Mouse (Mus musculus) cerebral cortex, adult 2 months (tissue): Measurements from ENCODE around the gene Vcp.

Experiments
- WGBS: fragments of 180-500 bp; shearing (Covaris S2); methylation state at CpG from one replicate; pipeline ENCODE4 v1.1.7; 2018; 5-methylcytosine and 5-hydroxymethylcytosine counted together

Vcp gene

DNA sequence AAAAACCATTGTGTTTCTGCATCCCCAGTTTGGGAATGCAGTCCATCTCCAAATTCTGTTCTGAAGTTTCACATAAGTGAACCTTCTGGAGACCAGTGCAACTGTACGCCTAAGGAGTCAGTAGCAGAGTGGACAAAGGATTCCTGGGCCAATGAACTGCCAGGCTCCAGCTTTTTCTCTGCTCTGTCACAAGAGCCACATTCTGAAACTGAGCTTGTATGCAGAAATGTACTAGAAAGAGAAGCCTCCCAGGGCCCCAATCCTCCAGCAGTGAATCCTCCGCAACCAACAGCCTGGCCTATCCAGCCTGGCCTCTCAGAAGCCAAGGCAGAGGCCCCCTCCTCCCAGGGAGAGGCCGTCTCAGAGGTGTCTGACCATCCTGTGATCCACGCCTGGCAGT lies 27.4 kb downstream of the Vcp start:
- WGBS: 92% methylated on average over 4 of the region's 4 CpGs

DNA sequence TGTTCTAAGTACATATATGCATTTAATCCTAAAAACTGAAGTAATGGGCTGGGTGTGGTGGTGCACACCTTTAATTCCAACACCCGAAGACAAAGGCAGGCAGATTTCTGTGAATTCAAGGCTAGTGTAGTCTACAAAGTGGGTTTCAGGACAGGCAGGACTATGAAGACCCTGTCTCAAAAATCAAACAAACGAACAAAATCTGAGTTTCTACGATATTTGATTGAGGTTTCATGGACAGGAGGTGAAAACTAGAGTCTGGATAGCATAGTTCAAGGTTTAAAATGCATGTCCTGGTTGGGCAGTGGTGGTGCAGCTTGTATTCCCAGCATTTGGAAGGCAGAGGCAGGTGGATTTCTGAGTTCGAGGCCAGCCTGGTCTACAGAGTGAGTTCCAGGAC lies 31.0 kb downstream of the Vcp start, which contains the start of gene 1700022I11Rik:
1700022I11Rik (plus strand) TSS at position 301 of the 400 bp plus-strand sequence.
- 94% methylated on average over 4 of the region's 4 CpGs for WGBS

DNA sequence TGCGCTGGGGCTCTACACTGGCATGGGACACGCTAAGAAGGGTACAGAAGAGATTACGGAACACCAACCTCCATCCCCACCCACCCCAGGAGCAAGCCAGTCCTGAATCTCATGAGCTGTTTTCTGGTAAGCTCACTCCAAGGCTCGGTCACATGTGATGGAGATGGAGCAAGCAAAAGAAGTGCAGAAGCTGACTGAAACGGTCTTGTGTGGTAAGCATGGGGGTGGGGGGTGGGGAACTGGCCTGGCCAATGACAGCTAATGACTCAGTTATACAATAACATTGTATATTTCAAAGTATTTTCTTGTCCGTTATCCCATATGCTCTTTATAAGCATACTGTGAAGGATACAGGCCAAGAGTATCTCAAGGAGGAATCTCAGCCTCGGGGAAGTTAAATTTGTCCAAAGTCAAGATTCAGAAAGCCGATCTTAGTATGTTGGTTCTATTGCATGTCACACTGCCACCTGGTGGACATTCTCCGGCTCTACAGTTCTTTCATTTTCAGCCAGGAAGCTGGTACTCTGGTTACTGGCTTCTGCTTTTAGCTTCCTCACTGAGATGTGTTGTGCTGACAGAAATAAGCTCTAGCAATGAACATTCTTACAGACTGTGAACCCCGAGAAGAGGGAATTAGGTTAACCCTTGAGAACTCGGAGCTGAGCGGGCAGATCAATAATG lies 35.1 kb downstream of the Vcp start:
- 15% methylated on average over 12 of the region's 12 CpGs for WGBS

DNA sequence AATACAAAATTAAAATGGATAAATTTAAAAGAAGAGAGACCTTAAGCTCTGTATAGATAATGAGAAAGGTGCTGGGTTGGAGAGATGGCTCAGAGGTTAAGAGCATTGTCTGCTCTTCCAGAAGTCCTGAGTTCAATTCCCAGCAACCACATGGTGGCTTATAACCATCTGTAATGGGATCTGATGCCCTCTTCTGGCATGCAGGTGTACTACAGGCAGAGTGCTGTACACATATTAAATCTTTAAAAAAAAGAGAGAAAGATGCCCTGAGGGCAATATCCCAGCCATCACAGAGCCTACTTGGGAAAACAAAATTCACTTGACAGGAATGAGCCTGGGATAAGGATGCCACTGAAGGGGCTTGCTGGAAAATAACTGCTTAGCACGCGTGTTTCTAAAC lies 36.8 kb downstream of the Vcp start:
- WGBS: 70% methylated on average over 2 of the region's 2 CpGs

DNA sequence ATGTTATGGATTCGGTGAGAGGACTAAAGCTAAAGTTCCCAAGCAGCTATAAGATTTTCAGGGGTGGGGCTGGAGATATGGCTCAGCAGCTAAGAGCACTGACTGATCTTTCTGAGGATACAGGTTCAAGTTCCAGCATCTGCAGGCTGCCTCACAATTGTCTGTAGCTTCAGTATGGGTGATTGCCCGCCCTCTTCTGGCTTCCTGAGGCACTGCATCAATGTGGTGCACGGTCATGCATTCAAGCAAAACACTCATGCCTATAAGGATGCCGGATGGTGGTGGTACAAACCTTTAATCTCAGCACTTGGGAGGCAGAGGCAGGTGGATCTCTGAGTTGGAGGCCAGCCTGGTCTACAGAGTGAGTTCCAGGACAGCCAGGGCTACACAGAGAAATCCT lies 38.7 kb downstream of the Vcp start:
- 14% methylated on average over 4 of the region's 4 CpGs for WGBS

DNA sequence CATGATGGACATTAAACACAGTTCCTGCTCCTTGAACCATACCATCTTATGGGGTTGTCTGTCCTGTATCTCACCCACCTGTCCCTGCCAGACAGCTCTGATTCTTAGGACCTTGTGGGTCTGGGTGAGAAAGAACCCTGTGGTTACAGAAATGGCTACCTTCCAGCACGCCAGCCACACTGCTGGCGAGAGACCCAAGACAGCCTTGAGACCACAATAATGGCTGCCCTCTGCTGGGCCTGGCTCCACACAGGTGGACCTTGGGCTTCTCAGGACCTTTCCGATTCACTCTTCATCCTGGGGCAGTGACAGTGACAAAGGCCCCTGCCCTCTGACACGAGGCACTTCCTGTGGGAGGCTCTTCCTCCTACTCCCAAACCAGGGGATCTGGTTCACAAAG lies 40.9 kb downstream of the Vcp start:
- WGBS: 47% methylated on average over 4 of the region's 4 CpGs

DNA sequence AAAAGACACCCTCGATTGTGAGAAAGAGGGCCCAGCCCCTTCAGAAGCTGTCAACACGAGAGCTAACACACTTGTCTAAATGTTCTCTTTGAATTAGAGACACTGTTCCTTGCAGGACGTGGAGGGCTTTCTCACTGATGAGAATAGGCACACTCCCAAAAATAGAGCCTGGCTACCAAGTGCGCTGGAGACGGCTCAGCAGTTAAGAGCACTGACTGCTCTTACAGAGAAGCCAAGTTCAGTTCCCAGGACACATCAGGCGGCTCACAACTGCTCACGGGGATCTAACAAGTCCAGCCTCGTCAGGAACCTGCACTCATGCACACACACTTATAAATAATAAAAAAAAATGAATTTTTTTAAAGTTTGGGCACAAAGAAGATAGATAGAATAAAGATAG lies 41.4 kb downstream of the Vcp start:
- 19% methylated on average over 8 of the region's 8 CpGs for WGBS

DNA sequence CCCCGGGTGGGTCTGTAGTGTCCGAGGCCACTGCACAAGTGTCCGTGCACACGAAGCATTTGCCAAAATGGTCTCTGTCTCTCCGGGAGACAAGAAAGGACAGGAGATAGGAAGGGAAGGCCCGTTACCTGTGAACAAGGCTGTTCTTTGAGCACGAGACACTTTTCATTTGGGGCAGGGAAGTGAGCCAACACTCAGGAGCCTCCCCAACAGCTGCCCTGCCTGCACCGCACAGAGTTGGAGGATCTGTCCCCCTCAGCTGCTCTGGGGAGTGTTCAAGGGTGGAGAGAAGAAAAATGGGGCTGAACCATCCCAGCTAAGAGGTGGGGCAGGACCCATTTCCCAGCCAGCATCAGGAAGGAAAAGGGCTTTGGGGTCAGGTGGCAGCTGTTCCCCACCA lies 42.3 kb downstream of the Vcp start:
- 63% methylated on average over 8 of the region's 8 CpGs for WGBS

DNA sequence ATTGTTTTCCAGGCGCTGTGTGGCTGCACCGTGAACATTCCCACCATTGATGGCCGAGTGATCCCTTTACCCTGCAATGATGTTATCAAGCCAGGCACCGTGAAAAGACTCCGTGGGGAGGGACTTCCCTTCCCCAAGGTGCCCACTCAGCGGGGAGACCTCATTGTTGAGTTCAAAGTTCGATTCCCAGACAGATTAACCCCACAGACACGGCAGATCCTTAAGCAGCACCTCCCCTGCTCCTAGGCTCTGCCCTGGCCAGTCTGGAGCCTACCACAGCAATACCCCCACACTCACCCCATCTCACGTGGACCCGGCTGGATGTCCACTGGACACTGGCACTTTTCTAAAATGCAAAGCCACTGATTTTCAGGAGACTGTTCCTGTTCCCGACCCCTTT lies 43.0 kb downstream of the Vcp start:
- 69% methylated on average over 11 of the region's 11 CpGs for WGBS

DNA sequence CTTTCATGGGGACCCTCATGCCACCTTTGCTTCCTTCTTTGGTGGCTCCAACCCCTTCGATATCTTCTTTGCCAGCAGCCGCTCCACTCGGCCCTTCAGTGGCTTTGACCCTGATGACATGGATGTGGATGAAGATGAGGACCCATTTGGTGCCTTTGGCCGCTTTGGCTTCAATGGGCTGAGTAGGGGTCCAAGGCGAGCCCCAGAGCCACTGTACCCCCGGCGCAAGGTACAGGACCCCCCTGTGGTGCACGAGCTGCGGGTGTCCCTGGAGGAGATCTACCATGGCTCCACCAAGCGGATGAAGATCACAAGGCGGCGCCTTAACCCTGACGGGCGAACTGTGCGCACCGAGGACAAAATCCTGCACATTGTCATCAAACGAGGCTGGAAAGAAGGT lies 43.7 kb downstream of the Vcp start:
- 92% methylated on average over 17 of the region's 17 CpGs for WGBS

DNA sequence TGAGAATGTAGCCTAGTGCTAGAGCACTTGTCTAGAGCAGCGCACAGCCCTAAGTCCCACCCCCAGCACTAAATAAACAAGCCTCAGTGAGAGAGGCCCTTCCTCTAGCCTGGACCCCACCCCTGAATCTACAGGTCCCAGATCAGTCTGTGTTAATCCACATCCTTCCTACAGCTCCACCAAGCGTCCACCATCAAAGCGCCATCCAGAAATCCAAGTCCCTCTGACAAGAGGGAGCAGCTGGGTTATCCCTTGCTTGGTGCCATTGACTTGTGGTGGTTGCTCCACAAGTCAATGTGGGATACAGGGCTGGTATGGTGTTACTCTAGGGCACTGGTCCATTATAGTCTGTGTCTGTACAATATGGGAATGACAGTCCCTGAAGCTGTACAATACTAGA lies 45.1 kb downstream of the Vcp start:
- WGBS: 42% methylated on average over 3 of the region's 3 CpGs

DNA sequence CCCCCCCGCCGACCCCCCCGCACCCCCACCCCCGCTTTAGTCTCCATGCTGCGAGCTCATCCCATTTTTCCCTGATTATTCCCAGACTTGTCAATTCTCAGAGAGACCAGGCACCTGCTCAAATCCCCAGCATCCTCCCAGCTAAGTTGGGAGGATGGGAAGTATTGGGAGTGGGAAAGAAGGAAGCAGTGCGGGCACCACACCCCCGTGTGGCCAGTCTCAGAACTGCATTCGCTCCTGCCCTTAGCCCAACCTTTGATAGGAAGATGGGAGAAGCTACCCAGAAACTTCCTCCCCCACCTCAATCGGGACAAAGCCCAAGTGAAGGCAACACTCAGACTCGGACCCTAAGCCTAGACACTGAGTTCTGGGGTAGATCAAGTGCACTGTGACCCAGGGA lies 46.0 kb downstream of the Vcp start:
- WGBS: 6% methylated on average over 10 of the region's 10 CpGs

DNA sequence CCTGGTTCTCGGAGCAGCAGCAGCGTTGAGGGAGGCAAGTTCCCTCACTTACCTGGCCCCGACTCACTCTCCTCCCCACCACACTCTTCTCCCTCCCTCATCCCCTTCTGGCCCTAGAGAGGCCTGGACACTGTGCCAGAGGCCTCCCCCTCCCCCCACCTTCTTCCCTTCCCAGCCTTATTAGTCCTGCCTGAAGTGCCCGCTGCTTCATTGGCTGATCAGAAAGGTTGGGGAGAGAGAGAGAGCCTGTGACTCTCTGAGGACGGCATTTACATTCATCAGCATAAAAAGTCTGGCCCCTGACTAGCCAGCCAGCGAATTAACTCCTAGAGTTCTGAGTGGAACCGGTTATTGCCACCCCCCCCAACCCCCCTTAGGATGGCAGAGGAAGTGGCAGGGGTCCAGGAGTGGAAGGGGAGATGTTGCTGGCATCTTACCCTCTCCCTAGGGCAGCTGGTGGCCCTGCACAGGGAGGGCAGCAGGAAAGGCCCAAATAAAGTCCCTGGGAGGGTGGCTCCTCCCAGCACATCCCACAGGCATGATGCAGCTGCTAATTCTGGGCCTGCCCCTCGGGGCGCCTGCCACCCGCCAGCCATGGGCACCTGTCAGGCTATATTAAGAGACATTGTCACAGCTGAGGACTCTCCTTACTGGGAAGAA lies 46.7 kb downstream of the Vcp start:
- 19% methylated on average over 10 of the region's 10 CpGs for WGBS

DNA sequence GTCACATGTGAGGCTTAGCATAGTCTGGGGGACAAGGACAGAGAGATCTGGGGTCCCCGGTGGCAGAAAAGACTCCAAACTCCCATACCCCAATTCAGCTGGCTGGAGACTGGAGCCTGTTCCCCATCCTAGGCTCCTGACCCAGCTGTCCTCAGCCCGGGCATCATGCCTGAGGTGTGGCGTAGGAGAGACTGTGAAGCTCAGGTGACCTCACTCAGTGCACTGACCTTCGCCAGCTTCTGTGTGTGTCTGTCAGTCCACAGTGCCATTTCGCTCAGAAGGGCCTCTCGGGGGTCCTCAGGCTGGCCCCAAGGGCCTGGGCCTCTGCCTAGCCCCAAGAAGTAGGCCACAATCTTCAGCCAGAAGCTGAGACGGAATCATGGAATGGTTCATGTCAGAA lies 47.7 kb downstream of the Vcp start:
- WGBS: 61% methylated on average over 7 of the region's 7 CpGs

DNA sequence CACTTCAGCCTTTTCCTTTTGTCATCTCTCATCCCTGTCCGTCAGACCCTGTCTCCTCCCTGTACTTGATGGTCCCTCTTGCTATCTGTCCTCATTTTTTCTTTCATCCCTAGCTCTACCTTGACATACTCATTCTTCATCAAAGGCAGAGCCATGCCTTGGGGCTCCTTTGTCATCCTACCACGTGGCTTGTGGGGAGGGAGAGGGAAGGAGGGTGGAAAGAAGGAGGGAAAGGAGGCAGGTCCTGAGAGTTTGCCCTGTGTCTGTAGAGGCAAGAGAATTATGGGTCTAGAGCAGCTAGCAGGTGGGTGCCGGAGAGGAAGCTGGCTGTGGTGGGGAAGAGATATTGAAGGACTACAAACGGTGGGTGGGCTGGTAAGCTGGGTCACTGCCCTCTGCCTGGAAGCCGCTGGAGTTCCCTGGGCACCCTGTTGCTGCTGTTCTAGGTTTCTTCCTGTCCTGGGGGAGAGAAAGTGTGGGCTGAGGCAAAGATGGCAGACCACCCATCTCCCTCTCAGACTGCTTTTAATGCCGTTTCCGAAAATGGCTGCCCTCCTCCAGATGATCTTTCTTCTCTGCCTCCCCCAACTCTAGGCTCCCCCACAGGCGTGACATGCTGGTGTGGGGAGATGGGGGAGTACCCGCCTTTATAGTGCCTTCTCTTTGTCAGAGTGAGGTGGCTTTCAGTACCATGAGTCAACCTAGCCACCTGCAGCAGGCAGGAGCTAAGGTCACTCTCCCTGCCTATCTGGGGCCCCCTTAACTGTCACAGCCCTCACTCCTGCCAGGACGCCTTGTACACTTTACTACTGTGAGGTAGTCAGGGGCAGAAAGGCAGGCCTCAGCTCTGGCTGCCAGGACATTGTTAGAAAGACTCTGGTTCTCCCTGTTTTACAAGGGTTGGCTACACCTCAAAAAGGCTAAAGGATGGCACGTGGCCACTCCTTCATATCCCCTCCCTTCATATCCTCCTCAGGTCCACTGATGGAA lies 48.8 kb downstream of the Vcp start:
- WGBS: 29% methylated on average over 11 of the region's 11 CpGs

DNA sequence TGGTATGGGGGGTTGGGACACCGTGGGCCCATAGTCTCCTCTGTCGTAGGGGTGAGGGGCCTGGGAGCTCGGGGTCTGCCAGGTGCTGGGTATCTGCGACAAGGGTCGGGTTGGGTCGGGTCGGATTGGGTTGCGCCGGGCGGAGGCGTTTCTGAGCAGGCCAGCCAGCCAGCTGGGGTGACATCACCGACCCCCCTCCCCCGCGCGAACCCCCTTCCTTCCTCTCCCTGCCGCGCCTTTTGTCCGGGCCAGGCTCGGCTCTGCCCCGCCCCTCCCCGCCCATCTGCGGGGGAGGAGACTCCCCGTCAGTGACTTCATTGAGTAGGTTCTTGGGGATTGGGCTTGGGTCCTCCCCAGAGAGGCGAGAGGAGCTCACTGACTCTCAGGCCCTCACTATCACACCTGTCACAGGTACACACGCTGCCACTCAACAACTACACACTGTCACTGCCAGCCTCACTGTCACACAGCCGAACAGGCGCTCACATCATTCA lies 50.2 kb downstream of the Vcp start:
- WGBS: 1% methylated on average over 25 of the region's 27 CpGs

DNA sequence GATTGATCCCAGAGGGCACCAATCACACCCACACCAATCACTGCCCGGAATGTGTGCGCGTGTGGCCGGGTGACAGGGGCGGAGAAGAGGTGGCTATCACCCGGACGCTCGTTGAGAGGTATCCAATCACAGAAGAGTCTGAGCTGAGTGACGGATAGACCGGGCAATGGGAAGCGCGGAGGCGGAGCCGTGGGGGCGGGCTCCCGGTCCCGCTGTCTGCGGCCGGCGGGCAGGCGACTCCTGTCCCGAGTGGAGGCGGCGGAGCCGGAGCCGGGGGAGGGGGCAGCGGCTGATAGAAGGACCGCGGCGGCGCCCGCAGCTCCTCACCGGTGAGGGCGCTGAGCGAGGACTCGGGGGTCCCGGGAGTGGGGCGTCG lies 50.6 kb downstream of the Vcp start, which contains the start of gene Dnajb5:
Dnajb5 (plus strand) TSS at position 139 of the 376 bp plus-strand sequence.
- WGBS: under 1% methylated on average over 39 of the region's 39 CpGs

DNA sequence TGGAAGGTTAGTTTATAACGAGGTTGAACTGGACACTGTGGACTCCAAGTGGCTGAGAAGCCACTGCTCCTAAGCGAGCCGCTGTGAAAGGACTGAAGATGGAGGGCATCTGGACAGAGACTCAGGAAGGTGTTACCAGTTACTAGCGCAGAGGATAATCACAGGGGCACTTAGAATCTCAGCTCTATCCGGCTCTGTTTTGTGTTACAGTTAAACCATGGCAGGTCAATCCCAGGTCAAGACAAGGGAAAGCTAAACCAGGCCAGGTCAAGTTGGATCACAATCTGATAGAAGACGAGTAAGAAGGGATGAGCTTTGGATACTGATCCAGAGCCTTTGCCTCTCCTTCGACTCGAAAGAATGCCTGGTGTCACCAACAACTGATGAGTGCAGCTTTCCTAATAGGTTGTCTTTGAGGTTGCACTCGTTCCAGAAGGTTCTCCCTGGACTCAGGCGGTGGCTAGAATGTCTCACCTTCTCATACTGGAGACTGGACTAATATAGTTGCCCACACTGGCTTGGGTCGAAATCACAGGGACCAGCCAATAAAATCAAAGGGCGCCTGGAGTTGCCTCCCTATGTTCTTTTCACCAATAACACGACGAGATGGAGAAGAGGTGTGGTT lies 51.1 kb downstream of the Vcp start:
- 8% methylated on average over 14 of the region's 14 CpGs for WGBS

DNA sequence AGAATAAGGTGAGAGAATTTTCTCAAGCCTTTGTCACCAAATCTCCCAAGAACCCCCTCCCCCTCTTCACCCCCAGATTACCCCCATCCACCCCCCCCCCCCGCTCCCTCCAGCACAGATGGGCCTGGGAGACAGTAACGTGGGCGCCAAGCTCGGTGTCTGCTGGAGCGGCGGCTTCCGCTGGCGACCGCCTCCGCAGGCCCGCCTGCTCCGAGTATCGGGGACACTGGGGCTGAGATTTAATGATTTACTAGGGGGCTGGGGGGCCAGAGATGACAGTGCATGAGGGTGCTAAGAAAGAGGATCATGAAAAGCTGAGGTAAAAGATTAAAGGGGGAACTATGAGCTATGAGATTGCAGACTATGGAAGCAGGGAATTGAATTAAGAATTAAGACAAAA lies 51.8 kb downstream of the Vcp start:
- WGBS: 26% methylated on average over 13 of the region's 13 CpGs

DNA sequence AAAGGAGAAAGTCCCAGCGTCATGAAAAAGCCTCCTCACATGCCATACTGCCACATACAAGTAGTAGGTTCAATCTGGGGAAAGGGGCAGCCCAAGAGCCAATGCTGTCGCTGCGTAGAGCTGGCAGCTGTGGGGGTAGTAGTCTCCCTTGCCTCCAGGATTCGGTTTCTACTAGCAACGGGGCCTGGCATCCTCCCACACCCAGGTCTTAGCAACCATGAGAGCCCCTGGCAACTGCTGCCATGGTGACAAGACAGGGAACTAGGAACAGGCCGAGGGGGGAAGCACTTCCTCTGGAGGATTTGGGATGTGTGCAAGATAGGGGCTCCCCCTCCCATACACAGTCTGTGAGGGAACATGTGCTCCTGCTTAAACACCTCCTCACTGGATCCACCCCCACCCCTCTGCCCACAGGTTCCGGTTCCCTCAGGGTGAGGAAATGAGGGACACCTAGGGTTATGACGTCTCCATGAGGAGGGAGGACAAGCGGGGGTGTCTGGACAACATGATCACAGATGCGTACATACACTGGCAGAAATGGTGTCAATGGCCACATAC lies 53.5 kb downstream of the Vcp start:
- WGBS: 22% methylated on average over 10 of the region's 10 CpGs

DNA sequence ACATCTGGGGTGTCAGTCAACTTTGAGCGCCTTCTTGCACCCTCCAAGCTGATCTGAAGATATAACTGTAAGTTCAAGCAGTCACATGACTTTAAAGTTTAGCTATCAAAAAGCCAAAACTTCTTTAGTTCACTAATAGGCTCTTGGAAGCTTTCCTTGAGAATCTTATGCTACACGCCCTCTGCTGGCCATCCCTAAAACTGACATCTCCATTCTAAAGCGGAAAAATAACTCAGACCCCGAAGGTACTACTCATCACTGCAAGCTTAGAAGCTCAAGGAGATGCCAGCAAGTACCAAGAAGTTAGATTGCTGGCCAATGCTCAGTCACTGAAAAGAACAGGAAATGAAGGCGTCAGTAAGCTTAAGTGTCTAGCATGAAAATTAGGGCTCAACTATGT lies 54.4 kb downstream of the Vcp start:
- 3% methylated on average over 5 of the region's 5 CpGs for WGBS
